Mouse (Mus musculus): ENCODE measurements at regions not wholly inside any gene's neighbourhood (a gene's known extent, or its start where the extent isn't known, plus 50 kb on each side); places are given as distances from the start of the nearest gene placed in this dataset.

DNA sequence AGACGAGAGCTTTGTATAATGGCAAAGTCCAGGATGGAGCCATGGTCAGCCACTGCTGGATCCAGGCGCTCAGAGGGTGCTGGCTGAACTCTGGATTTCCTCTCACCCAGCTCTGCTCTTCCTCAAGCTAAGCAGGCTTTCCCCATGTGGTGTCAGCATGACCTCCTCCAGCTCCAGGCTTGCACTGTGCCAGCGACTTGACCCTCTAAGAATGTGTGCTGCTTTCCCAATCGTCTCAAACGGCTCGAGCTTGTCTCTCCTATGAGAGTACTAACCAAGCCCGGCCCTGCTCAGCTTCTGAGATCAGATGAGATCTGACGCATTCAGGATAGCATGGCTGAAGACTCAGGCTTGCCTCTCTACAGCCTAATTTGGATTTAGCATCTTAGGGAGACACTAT lies 79.1 kb downstream of the Smim20 start:
- Histone ChIP-seq H3K27ac (ENCODE audit: control insufficient read depth, low read depth, low read length) (no peak overlapping the region), H3K9ac (ENCODE audit: control insufficient read depth, low read depth, low read length, poor library complexity, severe bottlenecking) (no peak overlapping the region), H3K79me2 (ENCODE audit: control insufficient read depth, insufficient read depth, low read length, poor library complexity) (no peaks in the 10 kb centered on the region), H3K36me3 (ENCODE audit: control insufficient read depth in 1 of 2, insufficient read depth in 2 of 2, low read length in 2 of 2) (no peaks in the 10 kb centered on the region), H3K4me1 (ENCODE audit: control insufficient read depth in 1 of 2, insufficient read depth in 2 of 2, low read length in 2 of 2) (no peaks in the 10 kb centered on the region), H3K9me3 (replicated peaks; ENCODE audit: insufficient read depth, low read length) (no peaks in the 10 kb centered on the region), H3K4me3 (ENCODE audit: control insufficient read depth in 1 of 2, insufficient read depth in 1 of 2, low read depth in 2 of 2, low read length in 2 of 2) (no peak overlapping the region), H3K27me3 (ENCODE audit: control insufficient read depth in 1 of 2, insufficient read depth in 2 of 2, low read length in 2 of 2) (no peaks in the 10 kb centered on the region)
- no peak for TF ChIP-seq SMC3 (IDR thresholded peaks at IDR 0.05; ENCODE audit: low read depth, low read length)
- no peak for TF ChIP-seq SIN3A (IDR thresholded peaks at IDR 0.05; ENCODE audit: low read length)
- no peak for TF ChIP-seq POLR2A (IDR thresholded peaks at IDR 0.05; ENCODE audit: control insufficient read depth in 1 of 2, insufficient read depth in 1 of 2, low read depth in 1 of 2, low read length in 2 of 2, poor library complexity in 1 of 2)
- no peak for TF ChIP-seq ZC3H11A (IDR thresholded peaks at IDR 0.05; ENCODE audit: low read depth, low read length)
- no peak for TF ChIP-seq GATA1 (IDR thresholded peaks at IDR 0.05; ENCODE audit: low read depth, low read length)
- TF ChIP-seq KAT2A (conservative IDR thresholded peaks at IDR 0.05; ENCODE audit: low read depth, low read length), result no peak
- no peak for TF ChIP-seq CHD2 (IDR thresholded peaks at IDR 0.05; ENCODE audit: low read length)
- no peak for TF ChIP-seq POLR2AphosphoS2 (IDR thresholded peaks at IDR 0.05; ENCODE audit: low read length)
- TF ChIP-seq MAFK (IDR thresholded peaks at IDR 0.05; ENCODE audit: borderline replicate concordance, low read depth, low read length), result no peak
- TF ChIP-seq E2F4 (IDR thresholded peaks at IDR 0.05; ENCODE audit: borderline replicate concordance, low read depth, low read length), result no peak
- TF ChIP-seq MYB (IDR thresholded peaks at IDR 0.05; ENCODE audit: low read depth, low read length), result no peak
- DNase-seq (ENCODE audit: low read depth, low spot score), result no peak

- TF ChIP-seq CHD2 (IDR thresholded peaks at IDR 0.05; ENCODE audit: low read length), result no peak
- no peak for TF ChIP-seq NRF1 (IDR thresholded peaks at IDR 0.05; ENCODE audit: insufficient read depth, low read depth, low read length, poor library complexity, severe bottlenecking)
- TF ChIP-seq SIN3A (IDR thresholded peaks at IDR 0.05; ENCODE audit: low read length), result no peak
- TF ChIP-seq ETS1 (IDR thresholded peaks at IDR 0.05; ENCODE audit: low read depth, low read length), result no peak
- TF ChIP-seq ELF1 (IDR thresholded peaks at IDR 0.05; ENCODE audit: low read depth, low read length), result no peak
- no peak for TF ChIP-seq TCF12 (IDR thresholded peaks at IDR 0.05; ENCODE audit: low read depth, low read length)
- no peak for TF ChIP-seq MYB (IDR thresholded peaks at IDR 0.05; ENCODE audit: low read depth, low read length)
- no peak for TF ChIP-seq MEF2A (IDR thresholded peaks at IDR 0.05; ENCODE audit: extremely low read depth, insufficient replicate concordance, low read depth, low read length, poor library complexity, severe bottlenecking)
- TF ChIP-seq TAL1 (IDR thresholded peaks at IDR 0.05; ENCODE audit: low read length), result no peak
- no peak for TF ChIP-seq MAFK (IDR thresholded peaks at IDR 0.05; ENCODE audit: borderline replicate concordance, low read depth, low read length)
- no peak for TF ChIP-seq JUND (IDR thresholded peaks at IDR 0.05; ENCODE audit: low read depth, low read length)
- no peak for TF ChIP-seq UBTF (IDR thresholded peaks at IDR 0.05; ENCODE audit: borderline replicate concordance, insufficient read depth, low read depth, low read length)
- TF ChIP-seq ZMIZ1 (IDR thresholded peaks at IDR 0.05; ENCODE audit: low read depth, low read length), result no peak
- no peak for TF ChIP-seq POLR2A (IDR thresholded peaks at IDR 0.05; ENCODE audit: control insufficient read depth in 1 of 2, insufficient read depth in 1 of 2, low read depth in 1 of 2, low read length in 2 of 2, poor library complexity in 1 of 2)
- no peak for TF ChIP-seq CHD1 (IDR thresholded peaks at IDR 0.05; ENCODE audit: low read depth, low read length)
- TF ChIP-seq MAZ (IDR thresholded peaks at IDR 0.05; ENCODE audit: low read depth, low read length), result no peak
- TF ChIP-seq MYC (IDR thresholded peaks at IDR 0.05; ENCODE audit: low read depth, low read length), result no peak
- no peak for TF ChIP-seq RCOR1 (IDR thresholded peaks at IDR 0.05; ENCODE audit: low read depth, low read length)
- H3K27ac ChIP-seq (ENCODE audit: control insufficient read depth, low read depth, low read length), result no peak overlapping the region
- no peak for DNase-seq (ENCODE audit: low read depth, low spot score)
- H3K4me3 ChIP-seq (ENCODE audit: control insufficient read depth in 1 of 2, insufficient read depth in 1 of 2, low read depth in 2 of 2, low read length in 2 of 2), result no peak overlapping the region
- no peaks in the 10 kb centered on the region for H3K4me1 ChIP-seq (ENCODE audit: control insufficient read depth in 1 of 2, insufficient read depth in 2 of 2, low read length in 2 of 2)
- no peaks in the 10 kb centered on the region for H3K27me3 ChIP-seq (ENCODE audit: control insufficient read depth in 1 of 2, insufficient read depth in 2 of 2, low read length in 2 of 2)
- H3K9me3 ChIP-seq (replicated peaks; ENCODE audit: insufficient read depth, low read length), result no peaks in the 10 kb centered on the region
- H3K9ac ChIP-seq (ENCODE audit: control insufficient read depth, low read depth, low read length, poor library complexity, severe bottlenecking), result no peak overlapping the region
- H3K79me2 ChIP-seq (ENCODE audit: control insufficient read depth, insufficient read depth, low read length, poor library complexity), result no peaks in the 10 kb centered on the region
- no peaks in the 10 kb centered on the region for H3K36me3 ChIP-seq (ENCODE audit: control insufficient read depth in 1 of 2, insufficient read depth in 2 of 2, low read length in 2 of 2)
These were observed 79.9 kb downstream of the Smim20 start for GRCm38 (mm10) chr5:53346756-53347155.

Data from MEL (cell line).